8 mouse cellular contexts compared by ENCODE assay signal in the genomic region with DNA sequence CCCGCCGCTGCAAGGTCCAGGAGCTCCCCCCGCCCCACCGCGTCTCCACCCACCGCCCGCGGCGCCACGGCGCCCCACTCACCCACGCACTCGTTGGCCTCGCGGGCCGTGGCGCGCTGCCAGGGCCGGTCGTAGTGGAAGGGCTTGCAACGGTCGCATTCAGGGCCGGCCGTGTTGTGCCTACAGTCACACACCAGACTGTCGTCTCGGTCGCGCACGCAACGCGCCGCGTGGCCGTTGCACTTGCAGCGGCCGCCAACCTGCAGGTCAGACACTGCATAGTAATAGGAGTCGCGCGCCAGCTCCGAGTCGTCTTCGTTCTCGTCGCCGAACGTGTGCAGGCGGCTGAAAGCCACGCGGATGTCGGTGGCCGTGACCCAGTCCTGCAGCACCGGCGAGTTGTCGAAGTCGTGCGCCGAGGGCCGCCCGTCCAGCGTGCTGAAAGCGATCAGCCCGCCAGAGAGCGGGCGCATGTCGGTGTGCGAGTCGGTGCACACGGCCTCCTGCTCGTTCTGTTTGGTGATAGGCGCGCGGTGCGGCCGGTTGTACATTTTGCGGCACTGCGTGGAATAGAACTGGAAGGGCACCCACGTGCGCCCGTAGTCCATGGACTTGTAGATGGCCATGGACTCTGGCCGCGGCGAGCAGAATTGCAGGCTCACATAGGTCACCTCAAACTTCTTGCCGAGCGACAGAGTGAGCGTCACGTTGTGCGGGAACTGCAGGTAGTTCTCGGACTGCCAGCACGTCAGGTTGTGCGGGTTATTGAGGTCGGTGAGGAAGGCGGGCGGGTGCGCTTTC. TPM values are rescaled to one million over a fixed set of nuclear protein-coding genes. Genes with fewer than 3 reads are reported as not detected.
A peak's percentile ranks its signal among the peaks of the same experiment; 100 is the strongest.
DNase-seq lines count a peak whose midpoint lies in the region; ATAC-seq and TF ChIP-seq lines count a peak whose summit lies in the region.

No protein-coding gene starts in this region.

- H3K36me3 ChIP-seq in lung, embryonic 14.5 days (ENCODE audit: insufficient read depth): no peaks in the 10 kb centered on the region
- no peaks in the 10 kb centered on the region for H3K36me3 ChIP-seq in forebrain, embryonic 12.5 days (replicated peaks)
- H3K36me3 ChIP-seq in lung, embryonic 16.5 days (ENCODE audit: control insufficient read depth, insufficient read depth, low read length): no peaks in the 10 kb centered on the region
- H3K36me3 ChIP-seq in small intestine, adult 2 months (ENCODE audit: control insufficient read depth, insufficient read depth, low read length): no peaks in the 10 kb centered on the region

- H3K27me3 ChIP-seq in lung, embryonic 14.5 days (ENCODE audit: insufficient read depth, low read length): peaks cover 63% of the 10 kb centered on the region
- H3K27me3 ChIP-seq in forebrain, embryonic 12.5 days: peaks cover 88% of the 10 kb centered on the region
- H3K27me3 ChIP-seq in lung, embryonic 16.5 days (ENCODE audit: control insufficient read depth, insufficient read depth, low read depth, low read length): peaks cover 58% of the 10 kb centered on the region
- H3K27me3 ChIP-seq in small intestine, adult 2 months (ENCODE audit: control insufficient read depth, insufficient read depth, low read length): peaks cover 42% of the 10 kb centered on the region

- TF ChIP-seq POLR2A in small intestine, adult 2 months (IDR thresholded peaks at IDR 0.05; ENCODE audit: low read depth, low read length): no peak

- WGBS in lung, embryonic 14.5 days: 1% methylated on average over 94 of the region's 94 CpGs
- under 1% methylated on average over 94 of the region's 94 CpGs for WGBS in forebrain, embryonic 12.5 days
- under 1% methylated on average over 94 of the region's 94 CpGs for WGBS in lung, embryonic 16.5 days
- 1% methylated on average over 94 of the region's 94 CpGs for WGBS in small intestine, adult 2 months

- TF ChIP-seq CTCF in lung, embryonic 14.5 days (IDR thresholded peaks at IDR 0.05; ENCODE audit: low read depth): no peak
- no peak for TF ChIP-seq CTCF in small intestine, adult 2 months (IDR thresholded peaks at IDR 0.05; ENCODE audit: extremely low read depth, insufficient read length, insufficient replicate concordance, low read depth, low read length)

- no peak overlapping the region for H3K27ac ChIP-seq in lung, embryonic 14.5 days (ENCODE audit: low read depth)
- peak overlapping the region; percentile 83 for H3K27ac ChIP-seq in forebrain, embryonic 12.5 days
- H3K27ac ChIP-seq in lung, embryonic 16.5 days (ENCODE audit: low read length): no peak overlapping the region
- no peak overlapping the region for H3K27ac ChIP-seq in small intestine, adult 2 months (ENCODE audit: insufficient read depth, low read depth, low read length)

- peaks cover 10% of the 10 kb centered on the region for H3K4me1 ChIP-seq in lung, embryonic 14.5 days (ENCODE audit: insufficient read depth)
- H3K4me1 ChIP-seq in forebrain, embryonic 12.5 days: peaks cover 52% of the 10 kb centered on the region
- peaks cover 16% of the 10 kb centered on the region for H3K4me1 ChIP-seq in lung, embryonic 16.5 days (replicated peaks; ENCODE audit: control insufficient read depth, insufficient read depth, low read length)
- H3K4me1 ChIP-seq in small intestine, adult 2 months (ENCODE audit: control insufficient read depth, insufficient read depth, insufficient read length, low read length): peaks cover 11% of the 10 kb centered on the region

- no peaks in the 10 kb centered on the region for H3K9me3 ChIP-seq in lung, embryonic 14.5 days (ENCODE audit: low read depth, low read length)
- no peaks in the 10 kb centered on the region for H3K9me3 ChIP-seq in forebrain, embryonic 12.5 days
- no peaks in the 10 kb centered on the region for H3K9me3 ChIP-seq in lung, embryonic 16.5 days (ENCODE audit: control insufficient read depth, low read length)

- ATAC-seq in lung, embryonic 14.5 days (ENCODE audit: insufficient read depth): peak; percentile 36; the same call in 1 of the 2 replicates
- ATAC-seq in forebrain, embryonic 12.5 days (ENCODE audit: low FRiP score): peak; percentile 8
- peak; percentile 11; the same call in 1 of the 2 replicates for ATAC-seq in lung, embryonic 16.5 days (ENCODE audit: low read depth)
- no peak for ATAC-seq in erythroid progenitor cell, adult 5-6 weeks (replicated peaks; ENCODE audit: low FRiP score, poor library complexity, severe bottlenecking)

- peak overlapping the region; percentile 44 for H3K9ac ChIP-seq in lung, embryonic 14.5 days
- peak overlapping the region; percentile 78 for H3K9ac ChIP-seq in forebrain, embryonic 12.5 days
- H3K9ac ChIP-seq in lung, embryonic 16.5 days (ENCODE audit: low read length): peak overlapping the region; percentile 71

- H3K4me2 ChIP-seq in lung, embryonic 14.5 days: peak overlapping the region; percentile 93
- peak overlapping the region; percentile 96 for H3K4me2 ChIP-seq in forebrain, embryonic 12.5 days
- H3K4me2 ChIP-seq in lung, embryonic 16.5 days (ENCODE audit: low read depth, low read length): peak overlapping the region; percentile 99

- peak overlapping the region; percentile 68 for H3K4me3 ChIP-seq in lung, embryonic 14.5 days (ENCODE audit: low read depth, low read length)
- peak overlapping the region; percentile 69 for H3K4me3 ChIP-seq in forebrain, embryonic 12.5 days (replicated peaks)
- H3K4me3 ChIP-seq in lung, embryonic 16.5 days (ENCODE audit: low read length): peak overlapping the region; percentile 74
- H3K4me3 ChIP-seq in small intestine, adult 2 months (ENCODE audit: low read depth, low read length): peak overlapping the region; percentile 59

- peak; percentile 68 for DNase-seq in lung, embryonic 14.5 days
- DNase-seq in lung, postnatal 25 days (ENCODE audit: low spot score): no peak
- DNase-seq in adrenal gland, postnatal 25 days: peak; percentile 27
- peak; percentile 50 for DNase-seq in induced T-regulatory cell, adult 2 months (ENCODE audit: low read depth)

RNA-seq across cellular contexts. Expression of a gene that starts 15.4 kb away (rescaled TPM):
- polyA plus RNA-seq in lung, embryonic 14.5 days (2014; fragmentation: Nextera tagmentation; extraction: Ambion mirVana): 2.5 and 3.2 TPM in 2 replicates
- total RNA-seq in adrenal gland, postnatal 25 days (2021): 5.5 and 6.4 TPM in 2 replicates
- 14.2 and 18.1 TPM in 2 replicates for polyA plus RNA-seq in forebrain, embryonic 12.5 days (2016; fragmentation: Nextera tagmentation; extraction: Ambion mirVana)
- 1.7 and 1.9 TPM in 2 replicates for polyA plus RNA-seq in lung, embryonic 16.5 days (2015; fragmentation: Nextera tagmentation; extraction: Ambion mirVana)
- polyA plus RNA-seq in small intestine, adult 2 months (2012; rRNA removed): 22.7 and 23.7 TPM in 2 replicates
- not detected in 2 replicates for total RNA-seq in erythroid progenitor cell, adult 5-6 weeks (2015; ENCODE audit: low replicate concordance)
- total RNA-seq in erythroid progenitor cell, adult 5-6 weeks (2017; ENCODE audit: low replicate concordance): not detected in 2 replicates

RNA-seq across cellular contexts. Expression of a gene that starts 46.7 kb away (rescaled TPM):
- 0.30 and 0.43 TPM in 2 replicates for polyA plus RNA-seq in lung, embryonic 14.5 days (2014; fragmentation: Nextera tagmentation; extraction: Ambion mirVana)
- total RNA-seq in adrenal gland, postnatal 25 days (2021): 0.94 and 1.3 TPM in 2 replicates
- 0.24 and 0.29 TPM in 2 replicates for polyA plus RNA-seq in forebrain, embryonic 12.5 days (2016; fragmentation: Nextera tagmentation; extraction: Ambion mirVana)
- 0.55 and 0.67 TPM in 2 replicates for polyA plus RNA-seq in lung, embryonic 16.5 days (2015; fragmentation: Nextera tagmentation; extraction: Ambion mirVana)
- polyA plus RNA-seq in small intestine, adult 2 months (2012; rRNA removed): 4.3 and 8.9 TPM in 2 replicates
- 3.8 and 6.8 TPM in 2 replicates for total RNA-seq in erythroid progenitor cell, adult 5-6 weeks (2015; ENCODE audit: low replicate concordance)
- 1.9 and 10.0 TPM in 2 replicates for total RNA-seq in erythroid progenitor cell, adult 5-6 weeks (2017; ENCODE audit: low replicate concordance)
